Mouse (Mus musculus) spleen, adult 2 months (tissue): ENCODE data around the gene Mycbpap.

Experiments used
- CTCF ChIP-seq: fragments of 200-500 bp; IDR thresholded peaks from 2 replicates; pipeline ENCODE4 v1.5.1; 2011; ENCODE audit warnings: mild to moderate bottlenecking, inconsistent platforms; ENCODE audit not compliant: insufficient read depth, insufficient read length, insufficient replicate concordance; ENCODE audit errors: extremely low read depth
- POLR2A ChIP-seq: fragments of 200-500 bp; IDR thresholded peaks from 2 replicates; pipeline ENCODE4 v1.6.1; 2011; ENCODE audit warnings: low read depth, low read length, inconsistent platforms

DNA sequence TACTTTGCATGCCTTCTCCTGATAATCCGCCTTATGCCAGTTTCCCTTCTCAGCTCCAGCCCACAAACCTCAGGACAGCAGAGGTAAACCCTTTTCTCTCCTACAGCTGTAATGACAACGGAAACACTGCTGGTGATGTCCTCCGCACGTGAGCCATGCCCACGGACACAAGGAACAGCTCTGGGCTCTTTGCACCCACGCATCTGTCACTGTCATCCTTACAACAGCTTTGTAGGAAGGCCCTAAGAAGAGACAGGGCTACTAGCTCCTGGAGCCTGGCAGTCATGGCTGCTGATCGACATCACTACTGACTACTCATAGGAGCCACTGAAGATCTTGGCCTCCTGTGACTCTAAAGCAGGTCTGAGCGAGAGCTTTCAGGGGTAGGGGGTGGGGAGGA, 11.6 kb upstream of the Mycbpap start:
- TF ChIP-seq POLR2A (no peak), CTCF (no peak)
